Mouse (Mus musculus): ENCODE measurements around the gene Ky. TPM values are rescaled to one million over a fixed set of nuclear protein-coding genes. Genes with fewer than 3 reads are reported as not detected.
A peak's percentile ranks its signal among the peaks of the same experiment; 100 is the strongest.

Gene Ky
- polyA plus RNA-seq (2016; fragmentation: Nextera tagmentation; extraction: Ambion mirVana) = 0.50 and 0.60 TPM in 2 replicates

DNA sequence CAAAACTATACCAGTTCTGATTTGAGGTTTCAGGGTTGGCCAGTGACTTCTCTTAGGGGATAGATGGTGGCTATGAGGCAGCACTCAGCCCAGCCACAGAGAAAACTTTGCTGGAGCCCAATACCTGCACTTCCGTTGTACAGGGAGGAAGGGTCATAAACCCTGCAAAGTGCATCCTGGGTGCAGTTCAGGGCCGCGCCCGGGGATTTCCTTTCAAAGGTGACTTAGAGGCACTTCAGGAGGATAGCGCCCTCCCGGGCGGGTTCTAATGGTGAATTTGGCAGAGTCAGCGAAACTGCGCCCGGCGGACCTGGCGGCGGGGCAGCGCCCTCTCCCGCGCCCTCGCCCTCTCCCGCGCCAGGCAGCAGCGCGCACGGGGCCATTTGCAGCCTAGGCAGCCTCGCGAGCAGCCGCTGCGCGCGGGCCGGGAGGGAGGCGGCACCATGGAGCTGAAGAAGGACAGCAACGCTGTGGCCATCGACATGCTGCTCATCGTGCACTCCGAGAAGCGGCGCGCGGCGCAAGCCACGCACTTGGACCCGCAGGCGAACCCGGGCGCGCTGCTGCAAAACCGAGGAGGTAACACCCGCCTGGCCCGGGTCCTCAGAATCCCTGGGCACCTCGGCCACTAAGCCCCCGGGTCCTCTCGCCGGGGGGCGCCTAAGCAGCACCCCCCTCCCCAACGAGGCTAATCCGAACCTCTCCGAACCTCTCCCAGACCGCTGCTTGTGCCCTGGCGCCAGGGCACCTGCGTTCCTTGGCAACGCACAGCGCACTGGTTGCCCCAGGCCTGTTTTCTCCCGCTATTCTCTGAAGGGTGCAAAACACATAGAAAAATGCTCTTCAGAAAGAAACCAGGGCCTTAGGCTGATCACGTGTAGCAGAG, at the start of gene Ky:
Ky (plus strand) TSS at position 51 of the 886 bp plus-strand sequence.
- peaks cover 57% of the 10 kb centered on the region for H3K27me3 ChIP-seq (ENCODE audit: insufficient read depth, poor library complexity, severe bottlenecking)
- 1% methylated on average over 63 of the region's 63 CpGs for WGBS
- peaks cover 18% of the 10 kb centered on the region for H3K4me1 ChIP-seq (replicated peaks)
- peak; percentile 50 for DNase-seq (ENCODE audit: low spot score)
- peak within 1 kb of the TSS; percentile 78 for H3K27ac ChIP-seq
- H3K36me3 ChIP-seq = no peaks in the 10 kb centered on the region
- no peaks in the 10 kb centered on the region for H3K9me3 ChIP-seq
- peak within 1 kb of the TSS; percentile 60 for H3K4me3 ChIP-seq

DNA sequence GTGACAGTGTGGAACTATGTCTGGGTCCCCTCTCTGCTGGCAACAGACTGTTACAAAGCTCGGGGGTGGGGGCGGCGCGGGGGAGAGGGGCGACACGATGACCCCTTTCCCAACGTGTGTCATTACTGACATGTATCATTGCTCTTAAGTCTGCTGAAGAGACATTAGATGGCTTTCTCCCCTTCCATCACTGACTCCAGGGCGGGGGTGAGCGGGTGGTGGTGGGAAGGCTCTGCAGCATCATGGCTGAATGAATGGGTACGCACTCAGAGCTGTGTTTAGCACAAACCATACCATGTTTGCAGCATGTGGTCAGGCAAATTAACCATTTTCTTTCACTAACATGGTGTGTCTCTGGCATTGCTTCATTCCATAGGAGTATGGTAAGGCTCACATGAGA, 43.3 kb upstream of the Ky start:
- Histone ChIP-seq H3K36me3 (no peaks in the 10 kb centered on the region), H3K27me3 (ENCODE audit: insufficient read depth, poor library complexity, severe bottlenecking) (no peaks in the 10 kb centered on the region), H3K4me1 (replicated peaks) (no peaks in the 10 kb centered on the region), H3K27ac (no peak overlapping the region), H3K4me3 (no peak overlapping the region), H3K9me3 (no peaks in the 10 kb centered on the region; the same call in 1 of the 2 replicates)
- WGBS = 93% methylated on average over 10 of the region's 10 CpGs
- no peak for DNase-seq (ENCODE audit: low spot score)

GRCm38 (mm10) chr9:102465044-102465443, 40.5 kb upstream of the Ky start:
- WGBS = 92% methylated on average over 3 of the region's 3 CpGs
- Histone ChIP-seq H3K4me3 (no peak overlapping the region), H3K9me3 (no peaks in the 10 kb centered on the region; the same call in 1 of the 2 replicates), H3K27ac (no peak overlapping the region), H3K36me3 (no peaks in the 10 kb centered on the region), H3K4me1 (replicated peaks) (no peaks in the 10 kb centered on the region), H3K27me3 (ENCODE audit: insufficient read depth, poor library complexity, severe bottlenecking) (no peaks in the 10 kb centered on the region)
- no peak for DNase-seq (ENCODE audit: low spot score)

- no peak for DNase-seq (ENCODE audit: low spot score)
- Histone ChIP-seq H3K4me3 (no peak overlapping the region), H3K9me3 (no peaks in the 10 kb centered on the region; the same call in 1 of the 2 replicates), H3K27ac (no peak overlapping the region), H3K27me3 (ENCODE audit: insufficient read depth, poor library complexity, severe bottlenecking) (no peaks in the 10 kb centered on the region), H3K4me1 (replicated peaks) (no peaks in the 10 kb centered on the region), H3K36me3 (no peaks in the 10 kb centered on the region)
- 82% methylated on average over 5 of the region's 5 CpGs for WGBS
These were observed 39.8 kb upstream of the Ky start for GRCm38 (mm10) chr9:102465726-102466125.

DNA sequence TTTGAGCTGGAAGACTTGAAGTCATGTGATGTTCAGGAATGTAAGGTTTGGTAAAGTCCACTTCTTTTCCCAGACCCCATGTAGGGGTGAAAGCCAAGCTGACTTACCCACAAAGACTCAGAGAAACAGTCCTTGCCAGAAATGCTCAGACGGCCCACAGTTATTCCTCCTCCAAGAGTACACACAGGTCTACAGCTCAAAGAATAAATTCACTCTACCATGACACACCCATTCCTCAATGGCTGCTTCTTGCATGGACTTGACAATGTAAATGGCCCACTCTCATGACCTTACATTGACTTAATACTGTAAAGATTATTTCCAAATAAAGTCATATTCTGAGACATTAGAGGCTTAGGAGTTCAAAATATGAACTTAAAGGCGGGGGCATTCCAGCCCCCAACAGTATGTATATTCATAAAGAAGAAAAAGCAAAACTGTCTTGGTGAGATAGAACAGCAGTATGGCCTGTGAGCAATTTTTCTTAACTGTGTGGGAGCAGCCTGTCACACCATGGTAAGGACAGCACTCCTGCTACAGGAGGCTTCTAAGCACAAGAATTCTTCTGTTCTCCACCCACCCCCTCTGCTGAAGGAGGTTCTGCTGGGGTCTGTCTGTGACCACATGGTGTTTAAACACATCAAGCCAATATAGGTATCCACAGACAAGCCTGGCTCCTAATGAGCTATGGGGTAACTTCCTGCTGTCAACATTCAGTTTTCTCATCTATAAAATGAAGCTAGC, 35.3 kb upstream of the Ky start:
- 90% methylated on average over 2 of the region's 2 CpGs for whole genome bisulfite sequencing
- Histone ChIP-seq H3K27ac (no peak overlapping the region), H3K4me3 (no peak overlapping the region), H3K36me3 (no peaks in the 10 kb centered on the region), H3K27me3 (ENCODE audit: insufficient read depth, poor library complexity, severe bottlenecking) (no peaks in the 10 kb centered on the region), H3K4me1 (replicated peaks) (no peaks in the 10 kb centered on the region), H3K9me3 (no peaks in the 10 kb centered on the region; the same call in 1 of the 2 replicates)
- no peak for DNase-seq (ENCODE audit: low spot score)

GRCm38 (mm10) chr9:102477767-102478450, 27.6 kb upstream of the Ky start:
- Histone ChIP-seq H3K27ac (no peak overlapping the region), H3K36me3 (no peaks in the 10 kb centered on the region), H3K4me3 (no peak overlapping the region), H3K4me1 (replicated peaks) (no peaks in the 10 kb centered on the region), H3K27me3 (ENCODE audit: insufficient read depth, poor library complexity, severe bottlenecking) (no peaks in the 10 kb centered on the region), H3K9me3 (no peaks in the 10 kb centered on the region)
- 89% methylated on average over 6 of the region's 6 CpGs for WGBS
- no peak for DNase-seq (ENCODE audit: low spot score)

GRCm38 (mm10) chr9:102478451-102478835, 27.1 kb upstream of the Ky start:
- Histone ChIP-seq H3K27me3 (ENCODE audit: insufficient read depth, poor library complexity, severe bottlenecking) (no peaks in the 10 kb centered on the region), H3K9me3 (no peaks in the 10 kb centered on the region), H3K4me3 (no peak overlapping the region), H3K27ac (no peak overlapping the region), H3K4me1 (replicated peaks) (no peaks in the 10 kb centered on the region), H3K36me3 (no peaks in the 10 kb centered on the region)
- WGBS = 92% methylated on average over 3 of the region's 3 CpGs
- DNase-seq (ENCODE audit: low spot score) = no peak

- peak; percentile 25 for DNase-seq (ENCODE audit: low spot score)
- no peak overlapping the region for H3K27ac ChIP-seq
- H3K27me3 ChIP-seq (ENCODE audit: insufficient read depth, poor library complexity, severe bottlenecking) = no peaks in the 10 kb centered on the region
- no peaks in the 10 kb centered on the region for H3K9me3 ChIP-seq
- no peak overlapping the region for H3K4me3 ChIP-seq
- 45% methylated on average over 9 of the region's 9 CpGs for WGBS
- H3K36me3 ChIP-seq = no peaks in the 10 kb centered on the region
- no peaks in the 10 kb centered on the region for H3K4me1 ChIP-seq (replicated peaks)
These were observed 26.5 kb upstream of the Ky start for GRCm38 (mm10) chr9:102479022-102479421.

DNA sequence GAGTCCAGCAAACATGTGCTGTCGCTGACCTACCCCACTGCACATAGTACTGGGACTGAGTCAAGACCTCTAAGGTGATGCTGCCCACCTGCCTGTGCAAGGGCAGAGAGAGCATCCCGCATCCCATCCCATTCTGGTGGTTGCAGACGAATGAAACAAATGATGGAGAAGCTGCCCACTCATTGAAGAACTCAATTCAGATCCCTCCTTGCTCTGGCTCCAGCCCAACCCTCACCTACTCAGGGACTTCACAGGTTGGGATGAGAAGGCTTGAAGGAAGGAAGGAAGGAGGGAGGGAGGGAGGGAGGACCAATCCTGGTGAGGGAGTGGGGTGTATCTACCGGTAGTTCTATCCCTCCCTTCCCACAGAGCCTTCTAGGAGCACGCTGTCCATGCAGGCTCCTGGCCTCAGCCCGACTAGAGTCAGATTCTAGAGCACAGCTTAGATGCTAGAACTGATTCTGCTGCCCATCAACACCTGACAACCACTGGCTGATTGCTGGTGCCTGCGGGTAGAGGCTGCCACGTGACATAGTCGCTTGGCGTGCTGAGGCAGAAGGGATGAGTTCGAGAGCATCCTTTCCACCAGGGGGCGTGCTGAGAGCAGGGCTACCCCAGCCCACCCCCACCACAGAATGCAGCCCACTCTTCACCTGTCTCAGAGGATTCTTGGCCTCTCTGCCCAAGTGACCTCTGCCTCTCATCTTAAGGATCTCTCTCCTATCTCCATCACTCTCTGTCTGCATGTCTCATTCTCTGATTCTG, 13.3 kb upstream of the Ky start:
- Histone ChIP-seq H3K36me3 (no peaks in the 10 kb centered on the region), H3K4me3 (no peak overlapping the region), H3K27ac (peak overlapping the region; percentile 65), H3K4me1 (replicated peaks) (peaks cover 18% of the 10 kb centered on the region), H3K27me3 (ENCODE audit: insufficient read depth, poor library complexity, severe bottlenecking) (no peaks in the 10 kb centered on the region), H3K9me3 (no peaks in the 10 kb centered on the region)
- WGBS = 44% methylated on average over 12 of the region's 12 CpGs
- DNase-seq (ENCODE audit: low spot score) = peak; percentile 42

GRCm38 (mm10) chr9:102493044-102493443, 12.5 kb upstream of the Ky start:
- peak; percentile 23 for DNase-seq (ENCODE audit: low spot score)
- WGBS = 41% methylated on average over 4 of the region's 4 CpGs

DNA sequence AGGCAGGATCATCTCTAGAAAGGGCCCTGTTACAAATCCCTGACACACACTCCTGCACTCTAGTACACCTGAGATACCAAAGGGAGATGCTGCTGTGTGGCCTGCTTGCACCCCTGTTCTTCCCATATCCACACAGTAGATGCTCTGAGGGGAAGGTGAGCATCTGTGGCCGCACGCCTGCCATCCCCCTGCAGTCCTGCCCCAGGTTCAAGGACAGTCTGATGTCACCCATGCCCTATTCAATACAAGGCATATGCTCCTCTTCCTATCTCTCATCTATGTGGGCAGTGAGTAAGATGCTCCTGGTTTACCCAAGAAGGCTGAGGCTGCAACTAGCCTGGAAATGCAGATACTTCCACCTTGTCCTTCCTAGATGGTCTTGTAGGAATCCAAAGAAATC, 11.6 kb upstream of the Ky start:
- H3K4me1 ChIP-seq (replicated peaks) = peaks cover 18% of the 10 kb centered on the region
- WGBS = 88% methylated on average over 2 of the region's 2 CpGs
- no peaks in the 10 kb centered on the region for H3K36me3 ChIP-seq
- peak overlapping the region; percentile 35; the same call in 1 of the 2 replicates for H3K27ac ChIP-seq
- no peaks in the 10 kb centered on the region for H3K27me3 ChIP-seq (ENCODE audit: insufficient read depth, poor library complexity, severe bottlenecking)
- no peak for DNase-seq (ENCODE audit: low spot score)
- no peaks in the 10 kb centered on the region for H3K9me3 ChIP-seq
- no peak overlapping the region for H3K4me3 ChIP-seq

More at GRCm38 (mm10) chr9:102493044-102493443, 12.5 kb upstream of the Ky start:
- H3K27ac ChIP-seq = peak overlapping the region; percentile 65
- H3K36me3 ChIP-seq = no peaks in the 10 kb centered on the region
- no peaks in the 10 kb centered on the region for H3K27me3 ChIP-seq (ENCODE audit: insufficient read depth, poor library complexity, severe bottlenecking)
- no peak overlapping the region for H3K4me3 ChIP-seq
- H3K4me1 ChIP-seq (replicated peaks) = peaks cover 18% of the 10 kb centered on the region
- H3K9me3 ChIP-seq = no peaks in the 10 kb centered on the region

- Histone ChIP-seq H3K4me1 (replicated peaks) (peaks cover 18% of the 10 kb centered on the region), H3K36me3 (no peaks in the 10 kb centered on the region), H3K27me3 (ENCODE audit: insufficient read depth, poor library complexity, severe bottlenecking) (no peaks in the 10 kb centered on the region), H3K9me3 (no peaks in the 10 kb centered on the region), H3K4me3 (no peak overlapping the region), H3K27ac (peak overlapping the region; percentile 35; the same call in 1 of the 2 replicates)
- no peak for DNase-seq (ENCODE audit: low spot score)
- WGBS = 77% methylated on average over 9 of the region's 9 CpGs
These were observed 11.1 kb upstream of the Ky start for GRCm38 (mm10) chr9:102494454-102494853.

Measured in hindbrain, embryonic 10.5 days (tissue).